Mouse (Mus musculus): ENCODE data around the gene Olfr921. TPM values are rescaled to one million over a fixed set of nuclear protein-coding genes. Genes with fewer than 3 reads are reported as not detected.

Olfr921 gene
- polyA plus RNA-seq, 1 experiment from 2014 or later: not detected

Other genes starting within 250 kb of the Olfr921 start
- not detected in 2 replicates for gene Olfr910, start 235.2 kb upstream of the Olfr921 start, polyA plus RNA-seq (2016; fragmentation: Nextera tagmentation; extraction: Ambion mirVana)
- gene Olfr912, start 192.9 kb upstream of the Olfr921 start, polyA plus RNA-seq (2016; fragmentation: Nextera tagmentation; extraction: Ambion mirVana): not detected in 2 replicates
- not detected in 2 replicates for gene Olfr913, start 180.3 kb upstream of the Olfr921 start, polyA plus RNA-seq (2016; fragmentation: Nextera tagmentation; extraction: Ambion mirVana)
- not detected in 2 replicates for gene Olfr914, start 168.0 kb upstream of the Olfr921 start, polyA plus RNA-seq (2016; fragmentation: Nextera tagmentation; extraction: Ambion mirVana)
- not detected in 2 replicates for gene Olfr916, start 113.2 kb upstream of the Olfr921 start, polyA plus RNA-seq (2016; fragmentation: Nextera tagmentation; extraction: Ambion mirVana)
- gene Olfr917, start 107.2 kb upstream of the Olfr921 start, polyA plus RNA-seq (2016; fragmentation: Nextera tagmentation; extraction: Ambion mirVana): not detected in 2 replicates
- gene Olfr918, start 98.5 kb upstream of the Olfr921 start, polyA plus RNA-seq (2016; fragmentation: Nextera tagmentation; extraction: Ambion mirVana): not detected in 2 replicates
- not detected in 2 replicates for gene Olfr919, start 69.4 kb upstream of the Olfr921 start, polyA plus RNA-seq (2016; fragmentation: Nextera tagmentation; extraction: Ambion mirVana)
- gene Vwa5a, start 54.8 kb upstream of the Olfr921 start, polyA plus RNA-seq (2016; fragmentation: Nextera tagmentation; extraction: Ambion mirVana): 11.6 and 14.3 TPM in 2 replicates
- gene Olfr920, start 20.8 kb upstream of the Olfr921 start, polyA plus RNA-seq (2016; fragmentation: Nextera tagmentation; extraction: Ambion mirVana): not detected in 2 replicates
- not detected in 2 replicates for gene Olfr922, start 41.5 kb downstream of the Olfr921 start, polyA plus RNA-seq (2016; fragmentation: Nextera tagmentation; extraction: Ambion mirVana)
- gene Olfr923, start 53.5 kb downstream of the Olfr921 start, polyA plus RNA-seq (2016; fragmentation: Nextera tagmentation; extraction: Ambion mirVana): not detected in 2 replicates
- not detected in 2 replicates for gene Olfr924, start 71.4 kb downstream of the Olfr921 start, polyA plus RNA-seq (2016; fragmentation: Nextera tagmentation; extraction: Ambion mirVana)
- not detected in 2 replicates for gene Olfr26, start 82.0 kb downstream of the Olfr921 start, polyA plus RNA-seq (2016; fragmentation: Nextera tagmentation; extraction: Ambion mirVana)
- not detected in 2 replicates for gene Olfr926, start 104.1 kb downstream of the Olfr921 start, polyA plus RNA-seq (2016; fragmentation: Nextera tagmentation; extraction: Ambion mirVana)
- gene Olfr930, start 156.7 kb downstream of the Olfr921 start, polyA plus RNA-seq (2016; fragmentation: Nextera tagmentation; extraction: Ambion mirVana): not detected in 2 replicates
- not detected in 2 replicates for gene Olfr933, start 199.2 kb downstream of the Olfr921 start, polyA plus RNA-seq (2016; fragmentation: Nextera tagmentation; extraction: Ambion mirVana)
- gene Olfr934, start 215.2 kb downstream of the Olfr921 start, polyA plus RNA-seq (2016; fragmentation: Nextera tagmentation; extraction: Ambion mirVana): not detected in 2 replicates
- gene Olfr935, start 226.6 kb downstream of the Olfr921 start, polyA plus RNA-seq (2016; fragmentation: Nextera tagmentation; extraction: Ambion mirVana): not detected in 2 replicates

All from hindbrain, embryonic 12.5 days (tissue).